Mouse (Mus musculus) liver, adult 2 months (tissue): ENCODE measurements around the gene Arl2bp. TPM values are rescaled to one million over a fixed set of nuclear protein-coding genes. Genes with fewer than 3 reads are reported as not detected.

Experiments
- DNase-seq: peaks from one replicate; pipeline ENCODE4 v3.0.0-alpha.2; 2011; ENCODE audit warnings: low read depth, low spot score; ENCODE audit errors: extremely low read depth
- H3K27ac ChIP-seq: fragments of 200-500 bp; replicated peaks from 2 replicates; pipeline ENCODE4 v1.5.1; 2012; ENCODE audit warnings: low read depth, mild to moderate bottlenecking, control low read depth, inconsistent platforms, low read length; ENCODE audit not compliant: insufficient read depth
- H3K27me3 ChIP-seq: fragments of 200-500 bp; 2 replicates; pipeline ENCODE4 v1.6.1; 2012; ENCODE audit warnings: mild to moderate bottlenecking, moderate library complexity, low read length, inconsistent platforms; ENCODE audit not compliant: control insufficient read depth, insufficient read depth
- H3K36me3 ChIP-seq: fragments of 200-500 bp; 2 replicates; pipeline ENCODE4 v1.6.1; 2012; ENCODE audit warnings: low read length, inconsistent platforms; ENCODE audit not compliant: control insufficient read depth, insufficient read depth
- H3K4me1 ChIP-seq: fragments of 200-500 bp; 2 replicates; pipeline ENCODE4 v1.6.1; 2011; ENCODE audit warnings: low read length; ENCODE audit not compliant: control insufficient read depth, insufficient read depth
- H3K4me3 ChIP-seq: fragments of 200-500 bp; 2 replicates; pipeline ENCODE4 v1.5.1; 2011; ENCODE audit warnings: low read depth, mild to moderate bottlenecking, control low read depth, low read length, moderate library complexity; ENCODE audit not compliant: insufficient read depth
- H3K79me2 ChIP-seq: fragments of 200-500 bp; 2 replicates; pipeline ENCODE4 v1.6.1; 2012; ENCODE audit warnings: inconsistent platforms, mild to moderate bottlenecking, low read length, moderate library complexity; ENCODE audit not compliant: control insufficient read depth, insufficient read depth
- H3K9ac ChIP-seq: fragments of 200-500 bp; 2 replicates; pipeline ENCODE4 v1.6.1; 2012; ENCODE audit warnings: low read depth, mild to moderate bottlenecking, control low read depth, inconsistent platforms, low read length
- CTCF ChIP-seq: fragments of 200-500 bp; IDR thresholded peaks from 2 replicates; pipeline ENCODE4 v1.5.1; 2011; ENCODE audit warnings: low read depth, low read length, control low read depth
- POLR2A ChIP-seq: fragments of 200-500 bp; IDR thresholded peaks from 2 replicates; pipeline ENCODE4 v1.6.1; 2011; ENCODE audit warnings: low read length, control low read depth; ENCODE audit not compliant: insufficient read depth; ENCODE audit errors: extremely low read depth
- WGBS: fragments of 180-500 bp; shearing (Covaris S2); methylation state at CpG from one replicate; pipeline ENCODE4 v1.1.7; 2018; 5-methylcytosine and 5-hydroxymethylcytosine counted together
- polyA plus RNA-seq: library from polyadenylated mRNA; depleted of rRNA; stranded (reverse); fragments of >200 nt; gene quantifications from 2 replicates; pipeline ENCODE4 v1.2.3, GENCODE M21; 2012
- total RNA-seq: library from RNA; depleted of rRNA; stranded (reverse); fragments of >200 nt; gene quantifications from 2 replicates; pipeline ENCODE4 v1.2.3, GENCODE M21; 2014

Arl2bp gene
- total and polyA plus RNA-seq, 2 experiments, result 4.8 to 7.7 TPM

- peak; percentile 64 for DNase-seq
- 1% methylated on average over 41 of the region's 41 CpGs for WGBS
- peak within 1 kb of the TSS; percentile 87 for H3K9ac ChIP-seq
- peak within 1 kb of the TSS; percentile 75 for H3K4me3 ChIP-seq
- no peaks in the 10 kb centered on the region for H3K36me3 ChIP-seq
- peak; percentile 83 for TF ChIP-seq POLR2A
- no peak for TF ChIP-seq CTCF
- H3K27ac ChIP-seq, result peak within 1 kb of the TSS; percentile 82
- H3K79me2 ChIP-seq, result peaks cover 25% of the 10 kb centered on the region; the same call in 1 of the 2 replicates
- H3K27me3 ChIP-seq, result no peaks in the 10 kb centered on the region
- peaks cover 9% of the 10 kb centered on the region for H3K4me1 ChIP-seq
These were observed 29.6 kb downstream of the Arl2bp start, which contains the start of gene Pllp for GRCm38 (mm10) chr8:94695994-94696384. Gene Pllp, minus strand, starts transcription at chr8:94696278.

- DNase-seq, result no peak
- Histone ChIP-seq H3K4me1 (peaks cover 9% of the 10 kb centered on the region), H3K27me3 (no peaks in the 10 kb centered on the region), H3K36me3 (no peaks in the 10 kb centered on the region), H3K9ac (no peak overlapping the region), H3K79me2 (peaks cover 25% of the 10 kb centered on the region; the same call in 1 of the 2 replicates), H3K27ac (no peak overlapping the region), H3K4me3 (no peak overlapping the region)
- 62% methylated on average over 3 of the region's 3 CpGs for WGBS
- TF ChIP-seq POLR2A (no peak), CTCF (no peak)
These were observed 30.2 kb downstream of the Arl2bp start for GRCm38 (mm10) chr8:94696566-94696965.

GRCm38 (mm10) chr8:94697956-94698355 lies 31.6 kb downstream of the Arl2bp start:
- H3K4me3 ChIP-seq, result no peak overlapping the region
- no peak overlapping the region for H3K9ac ChIP-seq
- peaks cover 15% of the 10 kb centered on the region; the same call in 1 of the 2 replicates for H3K79me2 ChIP-seq
- no peaks in the 10 kb centered on the region for H3K36me3 ChIP-seq
- H3K4me1 ChIP-seq, result peaks cover 9% of the 10 kb centered on the region; the same call in 1 of the 2 replicates
- no peaks in the 10 kb centered on the region for H3K27me3 ChIP-seq
- H3K27ac ChIP-seq, result no peak overlapping the region
- DNase-seq, result no peak
- no peak for TF ChIP-seq CTCF
- TF ChIP-seq POLR2A, result no peak
- WGBS, result 88% methylated on average over 6 of the region's 6 CpGs

- Histone ChIP-seq H3K27ac (no peak overlapping the region), H3K9ac (no peak overlapping the region), H3K4me3 (no peak overlapping the region), H3K4me1 (peaks cover 6% of the 10 kb centered on the region), H3K27me3 (no peaks in the 10 kb centered on the region), H3K79me2 (peaks cover 6% of the 10 kb centered on the region; the same call in 1 of the 2 replicates), H3K36me3 (no peaks in the 10 kb centered on the region)
- WGBS, result 90% methylated on average over 16 of the region's 16 CpGs
- no peak for TF ChIP-seq POLR2A
- TF ChIP-seq CTCF, result no peak
- DNase-seq, result no peak
These were observed 33.0 kb downstream of the Arl2bp start for GRCm38 (mm10) chr8:94699366-94699765.

GRCm38 (mm10) chr8:94700421-94700935 lies 34.1 kb downstream of the Arl2bp start:
- Histone ChIP-seq H3K27ac (no peak overlapping the region), H3K9ac (no peak overlapping the region), H3K79me2 (peaks cover under 1% of the 10 kb centered on the region; the same call in 1 of the 2 replicates), H3K36me3 (no peaks in the 10 kb centered on the region), H3K4me1 (no peaks in the 10 kb centered on the region; the same call in 1 of the 2 replicates), H3K27me3 (no peaks in the 10 kb centered on the region), H3K4me3 (no peak overlapping the region)
- no peak for TF ChIP-seq CTCF
- no peak for TF ChIP-seq POLR2A
- DNase-seq, result no peak
- 91% methylated on average over 4 of the region's 4 CpGs for WGBS

- TF ChIP-seq POLR2A (no peak), CTCF (no peak)
- Histone ChIP-seq H3K27ac (no peak overlapping the region), H3K9ac (no peak overlapping the region), H3K27me3 (no peaks in the 10 kb centered on the region), H3K36me3 (no peaks in the 10 kb centered on the region), H3K4me1 (no peaks in the 10 kb centered on the region; the same call in none of the 2 replicates), H3K4me3 (no peak overlapping the region), H3K79me2 (no peaks in the 10 kb centered on the region)
- WGBS, result 63% methylated on average over 3 of the region's 3 CpGs
- no peak for DNase-seq
These were observed 35.8 kb downstream of the Arl2bp start for GRCm38 (mm10) chr8:94702156-94702555.
